Mouse (Mus musculus) bone marrow, adult 2 months (tissue): ENCODE data around the gene Ccdc117.

Source experiments
- CTCF ChIP-seq: fragments of 200-500 bp; IDR thresholded peaks from 2 replicates; pipeline ENCODE4 v1.5.1; 2011; ENCODE audit warnings: low read length, control low read depth; ENCODE audit not compliant: control insufficient read depth, insufficient read depth
- POLR2A ChIP-seq: fragments of 200-500 bp; IDR thresholded peaks from 2 replicates; pipeline ENCODE4 v1.6.1; 2011; ENCODE audit warnings: low read depth, mild to moderate bottlenecking, control low read depth, low read length, borderline replicate concordance; ENCODE audit not compliant: control insufficient read depth

- no peak for TF ChIP-seq CTCF
- no peak for TF ChIP-seq POLR2A
These were observed 25.7 kb upstream of the Ccdc117 start for GRCm38 (mm10) chr11:5567654-5568053.
